Mouse (Mus musculus) thymus, adult 18-20 months (tissue): ENCODE measurements around the gene Rgs6.

ENCODE experiments used
- DNase-seq, 2 experiments: peaks; one replicate each; pipeline ENCODE4 v3.0.0; 2022; ENCODE audit warnings: mixed read lengths in 2 of 2

Gene Rgs6

GRCm38 (mm10) chr12:82762046-82762445, 174.0 kb downstream of the Rgs6 start:
- DNase-seq = no peak

- no peak for DNase-seq
These were observed 180.6 kb downstream of the Rgs6 start for GRCm38 (mm10) chr12:82768726-82769125.

- no peak for DNase-seq
These were observed 184.1 kb downstream of the Rgs6 start for GRCm38 (mm10) chr12:82772215-82772614.

- DNase-seq = no peak
These were observed 186.5 kb downstream of the Rgs6 start for GRCm38 (mm10) chr12:82774576-82774975.

DNA sequence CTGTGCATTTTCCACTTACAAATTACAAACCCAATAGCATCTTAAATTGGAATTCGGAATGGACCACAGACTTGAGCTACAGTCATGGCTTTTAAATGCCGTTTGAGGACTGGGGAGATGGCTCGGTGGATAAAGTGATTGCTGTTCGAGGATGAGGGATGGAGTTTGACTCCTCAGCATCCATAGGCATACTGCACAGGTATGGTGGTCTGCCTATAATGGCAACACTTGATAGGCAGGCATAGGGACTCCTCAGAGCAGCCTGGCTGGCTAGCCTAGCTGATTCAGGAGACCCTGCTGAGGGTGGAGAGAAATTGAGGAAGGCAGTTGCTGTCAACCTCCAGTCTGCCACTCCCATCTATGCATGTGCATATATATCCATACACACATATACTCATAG, 188.6 kb downstream of the Rgs6 start:
- DNase-seq = no peak

GRCm38 (mm10) chr12:82780936-82781335, 192.8 kb downstream of the Rgs6 start:
- no peak for DNase-seq

DNA sequence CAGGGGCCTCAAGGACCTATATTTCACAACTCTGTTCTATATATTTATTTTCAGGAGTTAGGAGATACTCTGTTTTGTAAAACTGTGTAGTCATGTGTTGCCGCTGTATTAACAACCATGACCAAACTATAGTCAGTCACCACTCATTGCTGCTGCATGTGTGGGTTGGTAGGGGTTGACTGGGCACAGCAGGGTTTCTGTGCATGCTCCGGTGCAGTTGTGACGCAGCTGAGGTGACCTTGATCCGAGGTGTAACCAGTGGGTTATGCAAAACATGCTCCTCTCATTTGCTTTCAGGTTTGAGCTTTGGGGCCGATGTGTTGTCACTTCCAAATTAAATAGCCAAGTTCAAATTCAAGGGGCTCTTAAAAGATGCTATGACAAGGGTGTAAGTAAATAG, 193.3 kb downstream of the Rgs6 start:
- DNase-seq = no peak

DNA sequence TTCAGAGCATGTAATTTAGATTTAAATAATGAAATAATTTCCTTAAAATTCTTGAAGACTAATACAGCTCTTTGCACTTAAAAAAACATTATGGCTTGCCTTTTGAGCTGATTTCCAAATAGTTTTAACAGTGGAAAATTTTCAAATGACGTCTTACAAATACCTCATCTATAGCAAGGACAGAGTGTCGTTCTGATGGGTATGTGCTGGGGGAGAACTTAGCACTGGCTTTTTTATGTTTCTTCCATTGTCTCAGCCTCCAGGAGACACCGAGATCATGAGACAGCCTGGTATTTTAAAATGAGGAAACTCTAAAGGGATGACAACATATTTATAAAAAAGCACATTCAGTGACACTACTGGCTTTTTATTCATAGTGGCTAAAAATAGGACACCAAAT, 204.0 kb downstream of the Rgs6 start:
- no peak for DNase-seq

- DNase-seq = no peak
These were observed 211.8 kb downstream of the Rgs6 start for GRCm38 (mm10) chr12:82799892-82800291.

DNA sequence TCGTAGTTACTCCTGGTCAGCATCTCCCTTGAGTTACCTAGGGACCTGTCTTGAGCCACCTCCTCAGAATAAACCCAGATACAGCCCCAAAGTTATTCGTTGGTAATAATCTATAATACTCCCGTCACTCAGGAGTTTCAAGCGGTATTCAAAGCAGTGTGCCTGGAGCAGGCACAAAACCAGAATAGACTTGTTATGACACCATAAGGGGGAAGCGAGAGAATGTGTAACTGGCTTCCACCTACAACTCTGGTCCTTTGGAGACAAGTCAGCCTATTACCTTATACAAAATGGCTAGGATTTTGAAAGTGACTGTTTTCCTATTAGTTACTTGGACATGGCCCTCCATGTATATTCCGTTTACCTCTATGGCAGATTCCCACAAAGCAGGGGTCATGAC, 213.6 kb downstream of the Rgs6 start:
- no peak for DNase-seq

DNA sequence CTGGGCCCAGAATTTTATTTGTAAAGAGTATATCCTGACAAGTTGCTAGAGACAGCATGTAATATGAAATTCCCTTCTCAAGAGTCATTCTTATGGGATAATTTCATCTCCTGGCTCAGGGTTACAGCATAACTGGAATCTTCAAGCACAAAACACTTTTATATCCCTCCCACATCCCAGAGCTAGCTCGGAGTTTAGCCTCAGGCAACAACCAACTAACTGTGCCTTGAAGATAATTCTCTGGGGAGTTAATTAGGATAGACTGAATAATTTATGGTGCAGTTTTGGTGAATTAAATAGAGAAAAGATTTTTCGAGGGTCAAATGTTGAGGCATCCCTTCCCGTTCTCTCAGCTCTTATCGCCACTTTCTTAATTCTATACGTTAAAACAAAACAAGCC, 214.6 kb downstream of the Rgs6 start:
- no peak for DNase-seq

DNA sequence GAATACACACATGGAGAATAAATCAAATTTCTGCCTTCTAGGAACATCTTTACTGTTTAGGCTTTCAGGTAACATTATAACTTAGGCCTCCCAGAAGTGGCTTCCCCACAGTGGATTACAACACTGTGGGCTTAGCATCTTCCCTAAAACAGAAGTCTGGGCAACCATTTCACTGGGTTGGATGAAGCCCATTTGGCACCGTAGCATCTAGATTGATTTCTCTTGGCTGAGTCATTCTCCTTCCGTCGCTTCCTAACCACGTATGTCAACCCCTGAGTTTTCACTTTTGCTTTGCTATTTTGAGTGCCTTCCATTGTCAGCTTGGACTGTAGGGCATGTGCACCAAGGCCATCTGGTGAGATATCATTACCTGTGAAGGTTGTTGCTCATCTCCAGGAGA, 217.1 kb downstream of the Rgs6 start:
- DNase-seq = no peak

DNA sequence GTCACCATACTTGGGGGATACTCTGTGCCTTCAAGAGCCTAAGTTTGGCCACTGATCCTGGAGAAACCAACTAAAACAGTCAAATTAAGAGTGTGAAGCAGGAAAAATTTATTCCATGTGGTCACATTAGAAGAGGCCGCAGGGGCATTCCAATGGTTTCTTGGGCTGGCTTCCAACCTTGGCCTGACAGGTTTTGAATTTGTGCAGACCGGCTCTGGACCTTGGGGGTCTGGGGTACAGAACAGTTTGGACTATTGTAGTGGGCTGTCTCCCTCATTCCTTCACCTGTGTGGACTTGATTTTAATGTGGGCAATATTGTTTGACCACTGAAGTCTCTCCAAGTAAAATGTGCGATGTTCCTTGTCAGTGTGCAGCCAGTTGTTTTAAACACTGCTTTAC, 222.5 kb downstream of the Rgs6 start:
- no peak for DNase-seq

GRCm38 (mm10) chr12:82815982-82816381, 227.9 kb downstream of the Rgs6 start:
- no peak for DNase-seq

DNA sequence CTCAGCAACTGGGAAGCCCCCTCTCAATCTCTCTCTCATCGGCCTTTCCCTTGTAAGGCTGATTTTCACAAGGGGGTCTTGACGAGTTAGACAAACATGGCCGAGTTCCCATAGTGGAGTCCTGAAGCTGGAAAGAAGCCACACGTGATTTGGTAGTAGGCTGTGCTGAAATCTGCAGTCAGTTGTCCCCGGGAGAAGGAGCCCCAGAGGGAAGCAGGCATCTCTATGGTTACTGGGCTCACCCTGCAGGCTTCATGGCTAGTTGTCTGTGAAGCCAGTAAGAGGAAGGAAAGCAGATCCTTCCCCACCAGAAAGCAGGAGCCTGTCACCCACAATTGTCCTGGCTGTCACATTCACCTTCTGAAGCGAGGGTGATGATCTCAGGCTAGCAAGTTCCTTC, 231.2 kb downstream of the Rgs6 start:
- DNase-seq = no peak

DNA sequence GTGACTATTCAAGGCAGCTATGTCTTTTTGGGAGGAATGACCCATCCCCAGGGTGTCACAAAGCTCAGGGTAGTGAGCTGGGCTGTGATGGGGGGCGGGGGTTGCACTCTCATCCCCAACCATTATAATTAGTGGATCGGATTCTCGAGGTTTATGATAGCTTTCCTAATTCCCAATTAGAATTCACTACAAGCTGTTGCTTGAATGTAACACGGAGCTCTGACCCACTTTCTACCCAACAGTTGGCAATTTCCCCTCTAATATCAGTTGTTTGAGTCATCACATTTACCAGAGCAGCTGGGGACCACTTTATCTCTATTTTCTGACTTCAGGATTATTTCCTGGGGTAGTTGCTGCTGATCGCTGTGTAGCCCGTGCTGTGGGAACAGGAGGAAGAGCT, 231.9 kb downstream of the Rgs6 start:
- DNase-seq = no peak

- DNase-seq = no peak
These were observed 234.9 kb downstream of the Rgs6 start for GRCm38 (mm10) chr12:82822821-82823620.

GRCm38 (mm10) chr12:82830333-82830732, 242.2 kb downstream of the Rgs6 start:
- no peak for DNase-seq

- no peak for DNase-seq
These were observed 250.5 kb downstream of the Rgs6 start for GRCm38 (mm10) chr12:82838544-82838943.

GRCm38 (mm10) chr12:82841566-82841965, 253.5 kb downstream of the Rgs6 start:
- DNase-seq = no peak

DNA sequence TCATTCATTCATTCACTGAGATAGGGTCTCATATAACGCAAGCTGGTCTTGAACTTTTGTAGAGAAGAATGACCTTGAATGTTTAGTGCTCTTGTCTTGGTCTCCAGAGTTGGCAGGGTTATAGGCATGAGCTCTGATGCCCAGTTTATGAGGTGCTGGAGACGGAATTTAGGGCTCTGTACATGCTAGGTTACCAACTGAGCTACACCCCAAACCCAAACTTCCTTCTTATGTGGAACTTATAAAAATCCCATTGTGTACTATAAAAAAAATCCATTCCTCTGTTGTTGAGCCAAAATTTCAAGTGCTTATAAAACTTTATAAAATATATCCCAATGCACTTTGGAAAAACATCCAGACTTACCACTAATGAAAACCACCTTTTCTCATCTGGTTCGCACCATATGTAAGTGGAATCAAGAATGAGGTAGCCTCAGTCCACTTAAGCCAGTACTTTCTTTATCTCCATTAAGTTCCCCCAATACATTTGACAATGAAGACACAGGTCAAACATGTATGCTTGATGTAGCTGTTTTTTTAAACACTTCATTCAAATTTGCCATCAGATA, 260.3 kb downstream of the Rgs6 start:
- no peak for DNase-seq

- DNase-seq = no peak
These were observed 266.8 kb downstream of the Rgs6 start for GRCm38 (mm10) chr12:82854902-82855301.

DNA sequence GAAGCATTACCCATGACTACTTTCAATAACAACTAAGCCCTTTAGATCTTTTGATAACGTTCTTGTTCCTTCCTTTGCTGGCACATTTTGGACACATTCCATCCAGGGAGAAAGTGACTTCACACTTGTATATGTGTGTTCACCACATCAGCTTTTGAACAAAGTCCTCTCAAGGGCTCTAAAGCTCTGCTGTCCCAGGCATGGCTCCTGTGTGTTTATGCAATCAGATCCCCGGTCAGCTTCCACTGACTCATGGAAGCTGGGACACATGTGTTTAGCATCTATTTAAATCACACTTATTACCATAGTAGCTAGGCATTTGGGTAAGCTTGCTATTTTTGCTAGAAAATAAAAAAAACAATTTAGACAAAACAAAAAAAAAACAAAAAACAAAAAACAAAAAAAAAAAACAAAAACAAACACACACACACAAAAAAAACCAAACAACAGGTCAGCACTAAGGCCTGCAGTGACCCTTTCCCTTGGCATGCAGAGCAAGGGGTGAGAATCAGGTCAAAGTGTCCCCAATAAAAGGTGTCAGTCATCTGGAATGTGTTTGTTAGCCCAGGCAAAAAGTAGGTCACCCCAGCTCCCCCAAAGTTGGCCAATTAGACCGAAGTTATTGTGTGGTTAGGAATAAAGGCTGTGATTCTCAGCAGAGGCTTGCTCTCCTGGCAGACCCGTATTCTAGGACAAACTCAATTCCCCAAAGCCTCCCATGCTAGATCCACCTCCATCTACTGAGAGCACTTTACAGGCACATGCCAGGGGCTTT, 267.4 kb downstream of the Rgs6 start:
- no peak for DNase-seq

DNA sequence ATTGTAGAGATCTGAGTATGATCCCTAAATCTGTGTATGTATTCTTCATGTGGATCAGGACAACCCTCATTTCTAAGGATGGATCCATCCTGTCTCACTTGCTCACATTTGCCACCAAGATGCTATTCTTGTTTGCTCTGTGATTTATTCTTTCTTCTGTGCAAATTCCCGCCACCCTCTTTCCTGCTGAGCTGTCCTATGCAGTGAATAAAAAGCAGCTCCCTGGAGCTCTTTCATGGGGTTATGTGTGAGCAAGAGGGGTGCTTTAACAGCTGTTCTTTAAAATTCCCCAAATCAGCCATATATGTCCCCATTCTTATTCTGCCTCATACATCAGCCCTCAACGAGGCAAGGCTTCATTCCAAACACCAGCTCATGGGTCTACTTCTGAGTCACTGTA, 277.6 kb downstream of the Rgs6 start:
- DNase-seq = no peak
